Mouse (Mus musculus) liver (tissue): ENCODE data around the gene Actr1b.

Experiments
- DNase-seq: peaks from one replicate; pipeline ENCODE4 v3.0.0-alpha.2; 2020; ENCODE audit warnings: mixed read lengths

Actr1b gene

GRCm38 (mm10) chr1:36714311-36714710, at the start of gene Actr1b:
Gene Actr1b (minus strand): TSS chr1:36714422.
- DNase-seq: no peak

DNA sequence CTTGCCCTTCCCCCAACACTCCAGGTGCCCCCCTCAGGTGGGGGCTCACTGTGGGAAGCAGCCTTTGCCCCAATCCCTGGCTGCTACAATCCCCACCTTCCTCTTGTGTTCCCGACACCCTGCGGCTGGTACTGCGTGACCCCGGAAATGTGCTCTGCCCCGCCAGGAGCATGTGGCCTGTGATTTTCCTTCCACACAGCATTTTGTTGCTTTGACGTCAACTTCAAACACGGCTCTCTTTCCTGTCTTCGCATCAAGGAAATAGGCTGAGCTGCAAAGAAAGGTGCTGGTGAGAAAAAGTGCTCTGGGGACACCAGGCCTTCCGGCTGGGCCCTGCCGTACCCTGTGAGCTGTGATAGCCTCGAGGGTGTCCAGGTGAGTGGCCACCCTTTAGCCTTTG, 47.3 kb upstream of the Actr1b start, which contains the start of gene Zap70:
Zap70 (plus strand) TSS at position 231 of the 400 bp plus-strand sequence.
- no peak for DNase-seq

GRCm38 (mm10) chr1:36761061-36761460, 46.8 kb upstream of the Actr1b start:
- no peak for DNase-seq

- no peak for DNase-seq
Observed at GRCm38 (mm10) chr1:36760401-36760800, 46.2 kb upstream of the Actr1b start.

- no peak for DNase-seq
Observed at GRCm38 (mm10) chr1:36759076-36759475, 44.9 kb upstream of the Actr1b start.

DNA sequence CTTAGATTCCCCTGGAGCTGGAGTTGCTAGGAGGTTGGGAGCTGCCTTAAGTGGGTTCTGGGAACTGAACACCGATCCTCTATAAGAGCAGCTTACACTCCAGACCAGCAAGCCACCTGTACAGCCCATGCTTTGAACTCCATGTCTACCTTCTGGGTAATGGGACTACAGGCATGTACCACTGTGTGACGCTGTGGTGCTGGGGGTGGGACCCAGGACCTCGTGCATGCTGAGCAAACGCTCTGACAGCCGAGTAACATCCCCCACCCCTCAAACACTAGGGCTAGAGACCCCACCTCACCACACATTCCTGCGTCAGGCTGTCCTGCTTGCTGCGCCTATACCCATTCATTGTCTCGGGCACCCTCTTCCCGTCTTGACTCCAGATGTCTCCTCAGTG, 44.3 kb upstream of the Actr1b start:
- no peak for DNase-seq

- DNase-seq: no peak
Observed at GRCm38 (mm10) chr1:36753932-36754675, 39.9 kb upstream of the Actr1b start.

- DNase-seq: peak; percentile 50
Observed at GRCm38 (mm10) chr1:36746452-36746851, 32.2 kb upstream of the Actr1b start.

GRCm38 (mm10) chr1:36745661-36746060, 31.4 kb upstream of the Actr1b start:
- no peak for DNase-seq

DNA sequence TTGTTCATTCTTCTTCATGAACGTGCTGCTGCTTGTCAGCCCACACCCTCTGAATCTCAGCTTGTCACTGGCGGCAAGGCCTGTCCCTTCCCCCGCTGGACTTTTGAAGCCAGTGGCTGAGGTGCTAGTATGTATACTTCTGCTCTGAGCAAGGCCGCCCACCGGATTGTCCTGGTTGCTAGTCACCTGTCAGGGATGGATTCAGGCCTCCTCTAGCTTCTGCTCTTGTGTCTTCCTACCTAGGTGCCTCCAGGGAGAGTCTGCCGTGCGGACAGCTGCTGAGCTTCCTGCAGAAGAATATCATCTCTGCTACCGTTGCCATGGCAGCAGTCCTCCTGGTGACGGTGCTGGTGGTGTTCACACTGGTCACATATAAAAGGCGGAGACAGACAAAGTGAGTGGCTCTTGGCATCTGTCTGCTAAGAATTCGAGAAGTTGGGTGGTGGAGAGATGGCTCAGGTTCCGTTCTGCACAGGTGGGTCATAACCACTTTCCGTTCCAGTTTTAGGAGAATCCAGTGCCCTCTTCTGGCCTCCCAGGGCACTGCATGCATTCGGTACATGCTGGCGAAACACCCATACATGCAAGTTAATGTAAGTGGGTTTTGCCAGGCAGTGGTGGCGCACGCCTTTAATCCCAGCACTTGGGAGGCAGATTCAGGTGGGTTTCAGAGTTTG, 30.2 kb upstream of the Actr1b start:
- DNase-seq: peak; percentile 62

DNA sequence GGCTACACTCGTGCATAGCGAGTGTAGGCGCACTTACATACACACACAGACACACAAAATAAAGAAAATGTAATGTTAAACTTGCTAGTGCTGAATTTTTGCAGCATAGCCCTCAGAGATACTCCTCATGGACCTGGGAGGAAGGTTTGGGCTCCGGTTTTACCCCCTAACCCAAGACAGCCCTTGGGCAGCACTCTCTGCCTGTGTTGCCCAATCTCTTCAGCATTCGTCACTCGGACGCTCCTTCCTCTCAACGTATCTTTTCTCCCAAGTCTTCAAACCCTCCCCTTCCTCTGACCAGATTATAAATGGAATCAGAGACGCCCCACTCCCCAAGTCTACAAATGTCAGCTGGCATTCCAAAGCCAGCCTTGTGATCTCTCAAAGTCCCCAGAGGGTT, 28.8 kb upstream of the Actr1b start:
- no peak for DNase-seq

DNA sequence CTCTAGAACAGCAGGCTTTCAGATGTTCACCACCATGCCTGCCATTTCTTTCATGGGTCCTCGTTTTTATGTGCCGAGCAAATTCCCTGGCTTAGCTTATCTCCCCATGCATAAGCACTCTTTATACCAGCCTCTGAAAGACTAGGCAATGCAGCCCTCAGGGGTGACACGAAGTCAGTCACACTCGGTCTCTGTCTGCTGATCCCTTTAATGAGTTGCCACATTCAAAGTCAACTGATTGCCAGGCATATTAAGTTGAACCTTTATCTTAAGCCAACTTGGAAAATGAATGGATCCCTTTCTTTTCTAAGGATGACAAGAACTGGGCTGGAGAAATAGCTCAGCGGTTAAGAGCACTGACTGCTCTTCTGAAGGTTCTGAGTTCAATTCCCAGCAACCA, 25.0 kb upstream of the Actr1b start:
- DNase-seq: no peak

DNA sequence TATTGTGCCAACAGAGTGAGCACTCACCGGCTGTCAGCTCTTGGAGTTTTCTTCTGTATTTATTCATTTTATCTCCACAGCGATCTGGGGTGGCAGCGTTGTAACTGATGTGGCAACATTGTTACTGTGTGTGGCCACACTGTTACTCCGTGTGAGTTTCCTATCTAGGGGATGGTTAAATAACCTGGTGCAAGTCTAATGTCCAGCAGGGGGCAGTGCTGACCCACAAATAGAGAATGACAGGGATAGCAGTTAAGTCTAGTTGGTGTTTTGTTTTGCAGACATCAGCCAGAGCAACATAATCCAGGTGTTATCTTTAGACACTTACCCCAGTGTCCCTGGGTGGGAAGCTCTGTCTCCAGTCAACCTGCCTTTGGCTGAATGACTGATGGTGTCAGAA, 23.1 kb upstream of the Actr1b start:
- DNase-seq: peak; percentile 81

- DNase-seq: no peak
Observed at GRCm38 (mm10) chr1:36724057-36724431, 9.8 kb upstream of the Actr1b start.

- DNase-seq: no peak
Observed at GRCm38 (mm10) chr1:36723146-36724056, 9.2 kb upstream of the Actr1b start.

GRCm38 (mm10) chr1:36718786-36719185, 4.6 kb upstream of the Actr1b start:
- DNase-seq: no peak

- no peak for DNase-seq
Observed at GRCm38 (mm10) chr1:36711104-36711503, 3.1 kb downstream of the Actr1b start.

GRCm38 (mm10) chr1:36709854-36710280, 4.4 kb downstream of the Actr1b start, which contains the start of gene 4933424G06Rik:
Gene 4933424G06Rik (plus strand): TSS chr1:36710149.
- DNase-seq: peak; percentile 98

DNA sequence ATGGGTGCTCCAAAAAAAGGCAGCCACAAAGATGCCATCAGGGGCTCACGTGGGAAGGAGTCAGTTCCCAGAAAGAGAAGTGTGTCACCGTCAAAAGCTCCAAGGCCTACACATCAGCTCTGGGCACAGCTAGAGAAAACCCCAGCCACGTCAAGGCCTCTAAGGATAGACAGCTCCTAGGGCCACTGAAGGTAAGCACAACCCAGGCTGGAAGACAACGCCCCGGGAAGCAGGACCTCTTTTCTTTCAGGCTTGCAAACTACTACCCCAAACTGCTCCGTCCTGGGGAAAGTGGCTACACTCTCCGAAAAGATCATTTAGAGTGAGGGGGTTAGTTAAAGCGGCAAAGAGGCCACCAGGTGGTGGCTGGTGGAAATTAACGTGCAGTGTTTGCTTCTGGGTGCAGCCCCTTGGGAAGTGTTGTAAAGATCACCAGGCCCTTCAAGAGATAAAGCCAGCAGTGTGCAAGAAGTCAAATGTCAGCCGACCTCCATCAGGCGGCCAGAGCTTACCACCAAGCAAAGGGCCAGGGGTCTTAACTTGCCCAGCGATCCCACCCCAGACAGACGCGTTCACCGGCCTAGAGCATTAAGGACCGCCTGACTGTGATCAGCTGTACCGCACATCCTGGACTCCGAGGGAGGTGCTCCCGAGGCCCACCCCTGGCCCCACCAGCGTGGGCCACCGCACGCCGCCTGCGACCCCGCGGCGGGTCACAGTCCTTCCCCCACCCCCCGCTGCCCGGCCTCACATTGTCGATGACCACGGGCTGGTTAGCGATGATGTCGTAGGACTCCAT, 5.0 kb downstream of the Actr1b start:
- peak; percentile 43 for DNase-seq

- no peak for DNase-seq
Observed at GRCm38 (mm10) chr1:36708626-36709025, 5.6 kb downstream of the Actr1b start.

- no peak for DNase-seq
Observed at GRCm38 (mm10) chr1:36707797-36708196, 6.4 kb downstream of the Actr1b start.

DNA sequence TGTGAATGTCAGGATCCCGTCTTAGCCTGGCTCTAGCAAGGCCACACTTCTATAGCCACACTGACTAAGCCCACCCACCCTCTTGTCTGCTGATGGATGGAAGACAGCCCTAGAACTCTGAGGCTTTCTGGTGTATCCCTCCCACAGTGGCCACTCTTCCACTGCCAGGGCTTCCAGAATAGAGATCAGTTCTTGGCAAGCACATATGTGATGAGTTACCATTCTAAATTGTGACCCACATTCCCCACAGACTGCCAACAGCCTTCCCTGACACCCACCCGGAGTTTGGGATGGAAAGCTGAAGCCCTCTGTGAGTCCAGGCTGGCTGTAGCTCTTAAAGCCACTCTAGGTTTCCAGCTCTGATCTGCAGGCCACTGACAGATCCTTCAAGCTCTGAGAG, 7.1 kb downstream of the Actr1b start:
- no peak for DNase-seq
